Mouse (Mus musculus): Measurements from ENCODE around the gene Cryba1. TPM values are rescaled to one million over a fixed set of nuclear protein-coding genes. Genes with fewer than 3 reads are reported as not detected.
A peak's percentile ranks its signal among the peaks of the same experiment; 100 is the strongest.

The Cryba1 gene
- total and polyA plus RNA-seq, 2 experiments, result not detected

- WGBS, result 7% methylated on average over 4 of the region's 4 CpGs
- DNase-seq (ENCODE audit: extremely low read depth, low read depth, low spot score), result no peak
- Histone ChIP-seq H3K4me1 (ENCODE audit: control insufficient read depth, insufficient read depth, low read length) (peaks cover 27% of the 10 kb centered on the region), H3K4me3 (ENCODE audit: insufficient read depth, low read depth, low read length) (0 out of 2 replicates have a peak overlapping the region, but pooled peaks have one; percentile 1), H3K27me3 (ENCODE audit: control insufficient read depth, insufficient read depth, low read length) (no peaks in the 10 kb centered on the region), H3K36me3 (ENCODE audit: control insufficient read depth, insufficient read depth, low read length) (no peaks in the 10 kb centered on the region), H3K9ac (ENCODE audit: low read depth, low read length) (peak overlapping the region; percentile 31), H3K27ac (replicated peaks; ENCODE audit: insufficient read depth, low read depth, low read length) (peak overlapping the region; percentile 94), H3K79me2 (ENCODE audit: control insufficient read depth, insufficient read depth, low read length) (peaks cover 20% of the 10 kb centered on the region)
- TF ChIP-seq CTCF (IDR thresholded peaks at IDR 0.05; ENCODE audit: low read depth, low read length) (no peak), POLR2A (IDR thresholded peaks at IDR 0.05; ENCODE audit: extremely low read depth, insufficient read depth, low read length) (no peak)
Observed at GRCm38 (mm10) chr11:77765459-77765777, 40.3 kb upstream of the Cryba1 start.

- 14% methylated on average over 9 of the region's 9 CpGs for WGBS
- Histone ChIP-seq H3K36me3 (ENCODE audit: control insufficient read depth, insufficient read depth, low read length) (no peaks in the 10 kb centered on the region), H3K4me1 (ENCODE audit: control insufficient read depth, insufficient read depth, low read length) (peaks cover 23% of the 10 kb centered on the region), H3K27ac (replicated peaks; ENCODE audit: insufficient read depth, low read depth, low read length) (peak overlapping the region; percentile 95), H3K27me3 (ENCODE audit: control insufficient read depth, insufficient read depth, low read length) (no peaks in the 10 kb centered on the region), H3K79me2 (ENCODE audit: control insufficient read depth, insufficient read depth, low read length) (peaks cover 17% of the 10 kb centered on the region), H3K9ac (ENCODE audit: low read depth, low read length) (peak overlapping the region; percentile 99), H3K4me3 (ENCODE audit: insufficient read depth, low read depth, low read length) (peak overlapping the region; percentile 10; the same call in 1 of the 2 replicates)
- peak; percentile 82 for DNase-seq (ENCODE audit: extremely low read depth, low read depth, low spot score)
- TF ChIP-seq CTCF (IDR thresholded peaks at IDR 0.05; ENCODE audit: low read depth, low read length) (no peak), POLR2A (IDR thresholded peaks at IDR 0.05; ENCODE audit: extremely low read depth, insufficient read depth, low read length) (no peak)
Observed at GRCm38 (mm10) chr11:77764694-77765458, 39.8 kb upstream of the Cryba1 start.

GRCm38 (mm10) chr11:77763673-77764340 is 38.7 kb upstream of the Cryba1 start:
- H3K4me3 ChIP-seq (ENCODE audit: insufficient read depth, low read depth, low read length), result peak overlapping the region; percentile 74
- no peaks in the 10 kb centered on the region for H3K27me3 ChIP-seq (ENCODE audit: control insufficient read depth, insufficient read depth, low read length)
- H3K9ac ChIP-seq (ENCODE audit: low read depth, low read length), result peak overlapping the region; percentile 99
- no peak for TF ChIP-seq CTCF (IDR thresholded peaks at IDR 0.05; ENCODE audit: low read depth, low read length)
- peak; percentile 88 for TF ChIP-seq POLR2A (IDR thresholded peaks at IDR 0.05; ENCODE audit: extremely low read depth, insufficient read depth, low read length)
- peak; percentile 83 for DNase-seq (ENCODE audit: extremely low read depth, low read depth, low spot score)
- H3K36me3 ChIP-seq (ENCODE audit: control insufficient read depth, insufficient read depth, low read length), result no peaks in the 10 kb centered on the region
- peak overlapping the region; percentile 95 for H3K27ac ChIP-seq (replicated peaks; ENCODE audit: insufficient read depth, low read depth, low read length)
- H3K79me2 ChIP-seq (ENCODE audit: control insufficient read depth, insufficient read depth, low read length), result peaks cover 17% of the 10 kb centered on the region
- WGBS, result 2% methylated on average over 26 of the region's 26 CpGs
- H3K4me1 ChIP-seq (ENCODE audit: control insufficient read depth, insufficient read depth, low read length), result peaks cover 18% of the 10 kb centered on the region

GRCm38 (mm10) chr11:77762783-77763672 is 37.9 kb upstream of the Cryba1 start, which contains the start of gene Myo18a:
Gene Myo18a, plus strand, starts transcription at chr11:77763246.
- Histone ChIP-seq H3K27me3 (ENCODE audit: control insufficient read depth, insufficient read depth, low read length) (no peaks in the 10 kb centered on the region), H3K36me3 (ENCODE audit: control insufficient read depth, insufficient read depth, low read length) (no peaks in the 10 kb centered on the region), H3K4me1 (ENCODE audit: control insufficient read depth, insufficient read depth, low read length) (peaks cover 18% of the 10 kb centered on the region), H3K79me2 (ENCODE audit: control insufficient read depth, insufficient read depth, low read length) (peaks cover 17% of the 10 kb centered on the region), H3K27ac (replicated peaks; ENCODE audit: insufficient read depth, low read depth, low read length) (peak within 1 kb of the TSS; percentile 95), H3K4me3 (ENCODE audit: insufficient read depth, low read depth, low read length) (peak within 1 kb of the TSS; percentile 74), H3K9ac (ENCODE audit: low read depth, low read length) (peak within 1 kb of the TSS; percentile 99)
- DNase-seq (ENCODE audit: extremely low read depth, low read depth, low spot score), result no peak
- WGBS, result 2% methylated on average over 74 of the region's 79 CpGs
- TF ChIP-seq CTCF (IDR thresholded peaks at IDR 0.05; ENCODE audit: low read depth, low read length) (peak; percentile 80), POLR2A (IDR thresholded peaks at IDR 0.05; ENCODE audit: extremely low read depth, insufficient read depth, low read length) (0 out of 2 replicates have a peak, but pooled peaks have one; percentile 29)

- no peak overlapping the region for H3K4me3 ChIP-seq (ENCODE audit: insufficient read depth, low read depth, low read length)
- H3K27me3 ChIP-seq (ENCODE audit: control insufficient read depth, insufficient read depth, low read length), result no peaks in the 10 kb centered on the region
- WGBS, result 89% methylated on average over 4 of the region's 4 CpGs
- no peak overlapping the region for H3K27ac ChIP-seq (replicated peaks; ENCODE audit: insufficient read depth, low read depth, low read length)
- DNase-seq (ENCODE audit: extremely low read depth, low read depth, low spot score), result no peak
- TF ChIP-seq CTCF (IDR thresholded peaks at IDR 0.05; ENCODE audit: low read depth, low read length), result no peak
- TF ChIP-seq POLR2A (IDR thresholded peaks at IDR 0.05; ENCODE audit: extremely low read depth, insufficient read depth, low read length), result no peak
- no peak overlapping the region for H3K9ac ChIP-seq (ENCODE audit: low read depth, low read length)
- peaks cover 11% of the 10 kb centered on the region for H3K4me1 ChIP-seq (ENCODE audit: control insufficient read depth, insufficient read depth, low read length)
- H3K36me3 ChIP-seq (ENCODE audit: control insufficient read depth, insufficient read depth, low read length), result no peaks in the 10 kb centered on the region
- H3K79me2 ChIP-seq (ENCODE audit: control insufficient read depth, insufficient read depth, low read length), result peaks cover 7% of the 10 kb centered on the region
Observed at GRCm38 (mm10) chr11:77760031-77760430, 34.9 kb upstream of the Cryba1 start.
